Mouse (Mus musculus) ES-E14 (cell line): Measurements from ENCODE around the gene Etnk1. TPM values are rescaled to one million over a fixed set of nuclear protein-coding genes. Genes with fewer than 3 reads are reported as not detected.

Experiments
- DNase-seq: peaks from one replicate; pipeline ENCODE4 v3.0.0-alpha.2; 2013; ENCODE audit warnings: low read depth, low spot score
- H3K27ac ChIP-seq: 2 replicates; pipeline ENCODE4 v1.5.1; 2012; ENCODE audit warnings: low read depth, mild to moderate bottlenecking, low read length, moderate library complexity, mixed read lengths; ENCODE audit not compliant: poor library complexity, insufficient read depth, severe bottlenecking
- H3K36me3 ChIP-seq: 2 replicates; pipeline ENCODE4 v1.6.1; 2012; ENCODE audit warnings: mild to moderate bottlenecking, low read length, moderate library complexity, mixed read lengths; ENCODE audit not compliant: control insufficient read depth, poor library complexity, insufficient read depth, severe bottlenecking
- H3K4me1 ChIP-seq, 2 experiments: fragments of 150-350 bp in 1 of 2; sonication (generic) in 1 of 2; 2 replicates each; pipeline ENCODE4 v1.6.1; 2012; ENCODE audit warnings: low read length in 2 of 2, mild to moderate bottlenecking in 1 of 2, mixed read lengths in 1 of 2; ENCODE audit not compliant: control insufficient read depth in 2 of 2, insufficient read depth in 2 of 2, poor library complexity in 1 of 2
- H3K4me3 ChIP-seq, 2 experiments: fragments of 150-350 bp in 1 of 2; sonication (generic) in 1 of 2; 2 replicates each; pipeline ENCODE4 v1.5.1; 2012; ENCODE audit warnings: low read length in 2 of 2, low read depth in 1 of 2, mild to moderate bottlenecking in 1 of 2, mixed read lengths in 1 of 2; ENCODE audit not compliant: insufficient read depth in 1 of 2, poor library complexity in 1 of 2, severe bottlenecking in 1 of 2
- H3K9ac ChIP-seq: 2 replicates; pipeline ENCODE4 v1.6.1; 2012; ENCODE audit warnings: low read depth, mild to moderate bottlenecking, low read length, mixed read lengths; ENCODE audit not compliant: poor library complexity, insufficient read depth, severe bottlenecking
- H3K9me3 ChIP-seq: fragments of 150-350 bp; sonication (generic); 2 replicates; pipeline ENCODE4 v1.6.1; 2012; ENCODE audit warnings: low read depth, mild to moderate bottlenecking, low read length; ENCODE audit not compliant: control insufficient read depth, insufficient read depth
- CHD2 ChIP-seq: IDR thresholded peaks from 2 replicates; pipeline ENCODE4 v1.6.1; 2014; ENCODE audit warnings: mild to moderate bottlenecking, low read depth, low read length, inconsistent platforms
- HCFC1 ChIP-seq: IDR thresholded peaks from 2 replicates; pipeline ENCODE4 v1.6.1; 2012; ENCODE audit warnings: low read length, inconsistent platforms, borderline replicate concordance; ENCODE audit not compliant: insufficient read depth
- MAFK ChIP-seq: IDR thresholded peaks from 2 replicates; pipeline ENCODE4 v1.6.1; 2014; ENCODE audit warnings: mild to moderate bottlenecking, low read depth, low read length, inconsistent platforms; ENCODE audit not compliant: insufficient read depth
- ZC3H11A ChIP-seq: IDR thresholded peaks from 2 replicates; pipeline ENCODE4 v1.6.1; 2012; ENCODE audit warnings: low read depth, mild to moderate bottlenecking, inconsistent platforms, low read length, borderline replicate concordance
- ZNF384 ChIP-seq: IDR thresholded peaks from 2 replicates; pipeline ENCODE4 v1.6.1; 2012; ENCODE audit warnings: low read depth, low read length, inconsistent platforms
- in situ Hi-C, 2 experiments: fragments of 600-800 bp; cut with MboI; formaldehyde crosslinking; loops; one replicate each; pipeline ENCODE4 v1.15.1; 2025; ENCODE audit warnings: low sequenced_read_pairs in 2 of 2, inconsistent platforms in 1 of 2; ENCODE audit not compliant: unreplicated experiment in 2 of 2
- total RNA-seq: library from RNA; depleted of rRNA; stranded (reverse); fragments of 300-350 nt; gene quantifications from 2 replicates; pipeline ENCODE4 v1.2.3, GENCODE M21; 2012

The Etnk1 gene
- total RNA-seq, 1 experiment = 75.7 TPM

DNA sequence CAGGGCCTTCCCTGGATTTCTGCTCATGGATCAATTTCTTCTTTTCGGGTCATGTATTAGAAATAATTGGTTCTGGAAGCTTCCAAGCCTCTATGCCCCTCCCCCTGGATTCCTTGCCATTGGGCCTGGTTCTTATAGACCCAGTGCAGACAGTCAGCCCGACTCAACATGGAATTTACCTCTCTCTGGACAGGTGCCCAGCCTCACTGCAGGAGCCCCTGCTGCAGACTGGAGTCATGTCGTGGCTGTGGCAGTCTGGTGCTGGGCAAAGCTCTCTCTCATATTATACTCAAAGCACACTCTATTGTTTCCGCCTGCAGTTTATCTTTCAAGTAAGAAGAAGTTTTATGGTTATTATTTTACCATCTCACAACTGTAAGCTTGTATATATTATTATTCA, 90.9 kb downstream of the Etnk1 start:
- in situ Hi-C loops = no loop called here
- no peak overlapping the region for H3K4me3 ChIP-seq
- TF ChIP-seq ZC3H11A (no peak), HCFC1 (no peak), CHD2 (no peak), MAFK (no peak), ZNF384 (no peak)
- no peak overlapping the region for H3K9ac ChIP-seq
- H3K36me3 ChIP-seq = no peaks in the 10 kb centered on the region
- 0 out of 4 replicates have a peak, but pooled peaks cover 0 to 2% of the 10 kb centered on the region in 2 experiments for H3K4me1 ChIP-seq
- DNase-seq = no peak
- H3K27ac ChIP-seq = no peak overlapping the region
- no peaks in the 10 kb centered on the region for H3K9me3 ChIP-seq

DNA sequence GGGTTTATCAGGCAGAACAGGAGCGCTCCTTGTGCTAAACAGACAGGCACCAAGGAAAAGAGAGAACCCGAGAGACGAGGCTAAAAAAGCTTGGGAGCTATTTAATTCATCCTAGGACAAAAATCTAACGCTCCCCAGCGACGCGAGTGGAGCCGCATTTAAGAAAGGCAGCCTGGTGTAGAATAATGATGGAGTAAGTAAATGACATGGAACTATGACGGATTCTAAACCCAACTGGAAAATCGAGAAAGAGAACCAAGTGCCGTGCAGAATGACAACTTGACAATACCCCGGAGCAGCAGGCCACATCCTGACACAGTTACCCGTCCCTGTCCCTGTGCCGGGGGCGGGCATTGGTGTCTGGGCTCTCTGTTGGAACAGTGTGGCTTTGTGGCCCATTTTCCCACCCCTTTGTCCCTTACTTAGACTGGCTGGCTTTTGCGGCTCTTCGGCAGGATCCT, 92.2 kb downstream of the Etnk1 start:
- in situ Hi-C loops = no loop called here

DNA sequence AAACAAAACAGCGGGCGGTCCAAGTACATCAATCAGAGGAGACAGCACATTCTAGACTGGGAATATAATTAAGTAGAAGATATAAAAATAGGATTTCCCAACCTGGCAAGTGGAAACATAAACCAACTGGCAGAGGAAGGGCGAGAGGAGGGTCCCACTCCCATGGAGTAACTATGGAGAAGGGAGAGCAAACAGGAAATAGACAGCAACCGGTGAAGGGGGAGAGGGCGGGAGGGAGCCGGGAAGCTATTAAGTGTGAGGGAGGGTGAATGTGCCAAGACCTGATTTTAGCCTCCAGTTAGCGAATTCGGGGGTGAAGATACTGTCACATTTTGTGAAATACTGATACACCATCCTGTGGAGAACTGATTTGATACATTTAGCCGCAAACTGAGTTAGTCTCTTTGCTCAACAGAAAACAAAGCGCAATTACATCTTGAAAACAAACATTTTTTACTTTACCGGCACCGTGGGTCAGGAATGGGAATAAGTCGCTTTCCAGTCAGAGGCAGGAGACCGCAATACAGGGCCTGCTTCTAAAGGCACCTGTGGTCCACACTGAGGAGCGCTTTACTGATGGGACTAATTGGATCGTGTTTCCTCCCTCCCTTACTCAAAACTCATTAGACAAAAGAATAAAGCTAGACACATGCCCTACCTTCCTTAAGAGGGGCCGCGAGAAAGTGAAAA, 93.0 kb downstream of the Etnk1 start:
- Histone ChIP-seq H3K4me3 (no peak overlapping the region), H3K4me1 (0 out of 4 replicates have a peak, but pooled peaks cover 0 to 2% of the 10 kb centered on the region in 2 experiments)
- DNase-seq = no peak

More for the DNA sequence above, 92.2 kb downstream of the Etnk1 start:
- Histone ChIP-seq H3K4me3 (no peak overlapping the region), H3K4me1 (0 out of 4 replicates have a peak, but pooled peaks cover 0 to 2% of the 10 kb centered on the region in 2 experiments), H3K9ac (no peak overlapping the region), H3K36me3 (no peaks in the 10 kb centered on the region), H3K9me3 (no peaks in the 10 kb centered on the region), H3K27ac (no peak overlapping the region)
- no peak for DNase-seq
- TF ChIP-seq HCFC1 (no peak), ZC3H11A (no peak), MAFK (no peak), ZNF384 (no peak), CHD2 (no peak)

DNA sequence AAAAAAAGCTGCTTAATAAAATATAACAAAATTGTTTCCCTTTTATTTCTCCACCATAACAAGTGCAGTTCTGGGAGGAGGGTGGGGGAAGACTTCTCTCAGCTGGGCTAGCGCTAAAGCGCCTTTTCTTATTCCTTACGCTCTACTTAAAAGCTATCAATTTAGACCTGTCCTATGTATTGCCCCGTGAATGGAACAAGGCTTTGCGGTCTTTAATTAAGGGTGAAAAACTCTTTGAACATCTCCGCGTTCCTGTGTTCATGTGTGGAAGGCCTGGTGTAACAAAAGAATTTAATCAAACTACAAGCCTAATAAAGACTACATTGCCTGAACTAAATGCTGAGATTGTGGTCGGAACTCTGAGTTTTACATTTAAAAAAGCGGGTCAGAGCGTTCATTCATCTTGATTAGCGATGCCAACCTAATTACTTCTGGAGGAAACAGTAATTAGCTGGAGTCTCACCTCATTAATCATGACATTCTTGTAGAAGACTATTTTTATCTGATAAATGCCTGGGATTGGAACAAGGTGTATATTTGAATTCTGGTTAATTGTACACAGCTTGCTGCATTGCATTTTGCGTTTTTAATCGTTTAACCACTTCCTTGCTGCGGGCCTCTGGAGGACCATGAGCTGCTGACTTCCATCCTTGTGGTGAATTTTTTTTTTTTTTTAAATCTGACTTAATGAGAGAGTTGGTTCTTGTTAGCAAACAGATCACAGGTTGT, 93.7 kb downstream of the Etnk1 start:
- H3K9ac ChIP-seq = no peak overlapping the region
- H3K4me3 ChIP-seq = no peak overlapping the region

More for the DNA sequence above, 93.0 kb downstream of the Etnk1 start:
- Histone ChIP-seq H3K9me3 (no peaks in the 10 kb centered on the region), H3K27ac (no peak overlapping the region), H3K36me3 (no peaks in the 10 kb centered on the region), H3K9ac (no peak overlapping the region)
- in situ Hi-C loops = no loop called here
- TF ChIP-seq HCFC1 = no peak
- TF ChIP-seq MAFK = no peak
- TF ChIP-seq ZNF384 = no peak
- no peak for TF ChIP-seq ZC3H11A
- TF ChIP-seq CHD2 = no peak

More for the DNA sequence above, 93.7 kb downstream of the Etnk1 start:
- in situ Hi-C loops = no loop called here
- H3K9me3 ChIP-seq = no peaks in the 10 kb centered on the region
- 0 out of 4 replicates have a peak, but pooled peaks cover 0 to 2% of the 10 kb centered on the region in 2 experiments for H3K4me1 ChIP-seq
- H3K27ac ChIP-seq = no peak overlapping the region
- DNase-seq = no peak
- H3K36me3 ChIP-seq = no peaks in the 10 kb centered on the region
- TF ChIP-seq HCFC1 (no peak), CHD2 (no peak), MAFK (no peak), ZC3H11A (no peak), ZNF384 (no peak)
